Mouse (Mus musculus) urinary bladder, postnatal 0 days (tissue): ENCODE results near the gene Hist1h2bk. TPM values are rescaled to one million over a fixed set of nuclear protein-coding genes. Genes with fewer than 3 reads are reported as not detected.

ENCODE experiments used
- microRNA-seq: library from miRNA; unstranded; fragments of <30 nt; microRNA quantifications from one replicate; pipeline ENCODE4, GENCODE M21; 2016
- polyA plus RNA-seq: library from polyadenylated mRNA; unstranded; fragments of >200 nt; fragmentation: Nextera tagmentation; extraction: Ambion mirVana; gene quantifications from 2 replicates; pipeline ENCODE4 v1.2.1, GENCODE M21; 2015

The Hist1h2bk gene
- polyA plus RNA-seq = 0.92 and 1.3 TPM in 2 replicates

DNA sequence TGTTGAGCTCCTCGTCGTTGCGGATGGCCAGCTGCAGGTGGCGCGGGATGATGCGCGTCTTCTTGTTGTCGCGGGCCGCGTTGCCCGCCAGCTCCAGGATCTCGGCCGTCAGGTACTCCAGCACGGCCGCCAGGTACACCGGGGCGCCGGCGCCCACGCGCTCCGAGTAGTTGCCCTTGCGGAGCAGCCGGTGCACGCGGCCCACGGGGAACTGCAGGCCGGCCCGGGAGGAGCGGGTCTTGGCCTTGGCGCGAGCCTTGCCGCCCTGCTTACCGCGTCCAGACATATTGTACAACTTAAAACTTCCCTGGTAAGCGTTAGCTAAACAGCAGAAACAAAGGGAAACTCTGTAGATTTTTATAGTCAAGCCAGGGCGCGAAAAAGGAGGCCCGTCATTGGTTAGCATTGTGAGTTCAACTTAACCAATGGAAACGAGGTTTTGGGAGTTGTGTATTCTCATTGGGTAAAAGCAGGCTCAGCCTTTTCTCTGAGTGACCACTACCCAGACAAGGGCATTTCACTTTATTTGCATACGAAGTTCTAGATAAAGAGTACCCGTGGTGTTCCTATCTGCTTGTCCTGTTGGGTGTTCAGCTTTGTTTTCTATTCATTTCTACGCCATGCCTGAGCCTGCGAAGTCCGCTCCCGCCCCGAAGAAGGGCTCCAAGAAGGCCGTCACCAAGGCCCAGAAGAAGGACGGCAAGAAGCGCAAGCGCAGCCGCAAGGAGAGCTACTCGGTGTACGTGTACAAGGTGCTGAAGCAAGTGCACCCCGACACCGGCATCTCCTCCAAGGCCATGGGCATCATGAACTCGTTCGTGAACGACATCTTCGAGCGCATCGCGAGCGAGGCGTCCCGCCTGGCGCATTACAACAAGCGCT is at the start of gene Hist1h2bk, which contains the start of gene Hist1h2ah:
Hist1h2bk (plus strand) TSS at position 604 of the 882 bp plus-strand sequence.
Hist1h2ah (minus strand) TSS at position 302 of the 882 bp plus-strand sequence.

DNA sequence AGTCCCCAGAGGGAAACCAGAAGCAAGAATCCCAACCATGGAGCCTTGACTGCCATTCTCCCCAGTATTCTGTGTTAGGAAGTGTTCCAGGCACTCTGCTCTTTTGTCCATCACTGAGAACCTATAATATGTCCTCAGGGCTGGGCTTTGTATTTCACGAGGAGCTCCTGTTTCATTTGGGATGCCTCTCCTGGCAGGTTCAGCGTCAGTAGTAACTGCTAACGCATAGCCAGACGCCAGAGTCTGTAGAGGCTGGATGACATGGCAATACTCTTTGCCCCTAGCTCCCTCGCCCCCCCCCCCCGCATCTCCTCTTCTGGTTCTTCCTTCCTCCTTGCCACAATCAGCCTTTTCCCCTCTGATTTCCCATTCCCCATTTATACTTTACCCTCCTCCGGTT is 26.0 kb upstream of the Hist1h2bk start, which contains the start of gene Prss16:
Prss16 (minus strand) TSS at position 101 of the 400 bp plus-strand sequence.

DNA sequence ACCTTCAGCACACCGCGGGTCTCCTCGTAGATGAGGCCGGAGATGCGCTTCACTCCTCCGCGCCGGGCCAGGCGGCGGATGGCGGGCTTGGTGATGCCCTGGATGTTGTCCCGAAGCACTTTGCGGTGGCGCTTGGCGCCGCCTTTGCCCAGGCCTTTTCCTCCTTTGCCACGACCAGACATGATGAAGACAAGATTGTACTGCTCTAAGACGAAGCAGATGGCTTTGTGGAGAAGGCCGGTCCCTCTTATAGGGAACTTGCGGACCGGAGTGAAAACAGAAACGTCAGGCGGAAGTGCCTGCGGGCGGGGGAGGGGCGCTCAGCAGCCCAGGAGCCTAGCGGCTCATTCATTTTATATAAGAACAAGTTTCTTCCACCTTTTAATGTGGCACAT is 5.5 kb downstream of the Hist1h2bk start, which contains the start of gene Hist1h4i:
Hist1h4i (minus strand) TSS at position 221 of the 395 bp plus-strand sequence.

DNA sequence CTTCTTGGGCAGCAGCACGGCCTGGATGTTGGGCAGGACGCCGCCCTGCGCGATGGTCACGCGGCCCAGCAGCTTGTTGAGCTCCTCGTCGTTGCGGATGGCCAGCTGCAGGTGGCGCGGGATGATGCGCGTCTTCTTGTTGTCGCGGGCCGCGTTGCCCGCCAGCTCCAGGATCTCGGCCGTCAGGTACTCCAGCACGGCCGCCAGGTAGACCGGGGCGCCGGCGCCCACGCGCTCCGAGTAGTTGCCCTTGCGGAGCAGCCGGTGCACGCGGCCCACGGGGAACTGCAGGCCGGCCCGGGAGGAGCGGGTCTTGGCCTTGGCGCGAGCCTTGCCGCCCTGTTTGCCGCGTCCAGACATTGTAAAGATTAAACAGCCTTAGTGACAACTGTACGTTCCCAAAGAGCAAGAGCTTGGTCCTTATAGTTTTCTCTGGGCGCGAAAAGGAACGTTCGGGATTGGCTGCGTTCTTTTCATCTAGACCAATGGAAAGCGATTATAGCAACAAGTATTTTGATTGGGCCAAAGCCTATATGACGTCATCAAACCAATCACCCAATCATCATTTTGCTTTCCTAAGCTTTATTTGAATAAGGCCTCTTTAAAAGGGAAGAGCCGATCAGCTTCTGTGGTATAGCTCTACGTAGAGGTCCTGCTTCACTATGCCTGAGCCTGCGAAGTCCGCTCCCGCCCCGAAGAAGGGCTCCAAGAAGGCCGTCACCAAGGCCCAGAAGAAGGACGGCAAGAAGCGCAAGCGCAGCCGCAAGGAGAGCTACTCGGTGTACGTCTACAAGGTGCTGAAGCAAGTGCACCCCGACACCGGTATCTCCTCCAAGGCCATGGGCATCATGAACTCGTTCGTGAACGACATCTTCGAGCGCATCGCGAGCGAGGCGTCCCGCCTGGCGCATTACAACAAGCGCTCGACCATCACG is 7.2 kb downstream of the Hist1h2bk start, which contains the start of the genes Hist1h2ag and Hist1h2bj:
Hist1h2ag (minus strand) TSS at position 377 of the 935 bp plus-strand sequence.
Hist1h2bj (plus strand) TSS at position 647 of the 935 bp plus-strand sequence.

DNA sequence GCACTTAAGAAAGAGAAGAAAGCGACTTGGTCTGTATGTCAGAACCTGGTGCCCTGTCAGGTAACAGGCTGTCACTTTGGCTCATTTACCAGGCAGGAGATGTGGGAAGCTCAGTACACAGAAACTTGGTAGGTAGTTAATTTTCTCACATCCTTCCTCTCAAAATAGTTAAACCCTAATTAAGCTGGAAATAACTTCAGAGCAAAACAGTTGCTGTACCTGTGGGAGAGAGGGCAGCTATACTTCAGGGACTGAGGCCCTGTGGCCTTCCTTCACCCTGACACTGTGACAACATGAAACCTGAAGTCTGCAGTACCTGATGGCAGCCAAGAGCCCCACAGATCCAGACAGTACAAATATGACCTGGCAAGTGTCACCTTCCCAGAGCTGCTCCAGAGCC is 48.5 kb downstream of the Hist1h2bk start, which contains the start of gene Vmn1r188:
Vmn1r188 (plus strand) TSS at position 301 of the 400 bp plus-strand sequence.

Small RNAs within 50 kb of the gene (microRNA-seq; reads per million reads assigned to microRNA genes)
- gene Gm26300 (not detected), gene Gm44390 (not detected), gene Gm44486 (not detected)

Other genes with a start within 250 kb of the Hist1h2bk start
- 1.5 and 4.1 TPM in 2 replicates for gene Hist1h2an, start 248.7 kb upstream of the Hist1h2bk start, polyA plus RNA-seq
- 0.54 TPM in 1 of 2 replicates, not detected in the other for gene Hist1h2bp, start 248.4 kb upstream of the Hist1h2bk start, polyA plus RNA-seq
- gene Hist1h2bq, start 225.7 kb upstream of the Hist1h2bk start, polyA plus RNA-seq = 3.9 and 5.8 TPM in 2 replicates
- 3.7 TPM in 1 of 2 replicates, not detected in the other for gene Hist1h2ao, start 225.4 kb upstream of the Hist1h2bk start, polyA plus RNA-seq
- gene Hist1h4m, start 224.1 kb upstream of the Hist1h2bk start, polyA plus RNA-seq = not detected in 2 replicates
- 8.8 and 12.8 TPM in 2 replicates for gene Hist1h4n, start 203.7 kb upstream of the Hist1h2bk start, polyA plus RNA-seq
- gene Hist1h2ap, start 202.4 kb upstream of the Hist1h2bk start, polyA plus RNA-seq = 721 and 1,071 TPM in 2 replicates
- 3.3 and 6.2 TPM in 2 replicates for gene Hist1h2br, start 202.1 kb upstream of the Hist1h2bk start, polyA plus RNA-seq
- gene Zfp184, start 90.8 kb upstream of the Hist1h2bk start, polyA plus RNA-seq = 1.1 and 1.2 TPM in 2 replicates
- 0.17 TPM in 1 of 2 replicates, not detected in the other for gene Pom121l2, start 54.7 kb upstream of the Hist1h2bk start, polyA plus RNA-seq
- gene Prss16, start 26.1 kb upstream of the Hist1h2bk start, polyA plus RNA-seq = 0.35 and 0.80 TPM in 2 replicates
- gene Hist1h2ah, start 302 bp upstream of the Hist1h2bk start, polyA plus RNA-seq = 2.2 TPM in 1 of 2 replicates, not detected in the other
- gene Hist1h4i, start 5.5 kb downstream of the Hist1h2bk start, polyA plus RNA-seq = 4.6 and 7.5 TPM in 2 replicates
- gene Hist1h2ag, start 7.1 kb downstream of the Hist1h2bk start, polyA plus RNA-seq = 8.4 and 8.8 TPM in 2 replicates
- 1.8 and 2.4 TPM in 2 replicates for gene Hist1h2bj, start 7.3 kb downstream of the Hist1h2bk start, polyA plus RNA-seq
- gene Vmn1r188, start 48.6 kb downstream of the Hist1h2bk start, polyA plus RNA-seq = not detected in 2 replicates
- not detected in 2 replicates for gene Vmn1r189, start 70.0 kb downstream of the Hist1h2bk start, polyA plus RNA-seq
- gene Vmn1r191, start 148.1 kb downstream of the Hist1h2bk start, polyA plus RNA-seq = not detected in 2 replicates
- not detected in 2 replicates for gene Vmn1r192, start 155.3 kb downstream of the Hist1h2bk start, polyA plus RNA-seq
- not detected in 2 replicates for gene Vmn1r193, start 187.3 kb downstream of the Hist1h2bk start, polyA plus RNA-seq
- not detected in 2 replicates for gene Vmn1r194, start 208.3 kb downstream of the Hist1h2bk start, polyA plus RNA-seq
- not detected in 2 replicates for gene Vmn1r195, start 234.7 kb downstream of the Hist1h2bk start, polyA plus RNA-seq